Mouse (Mus musculus): ENCODE results near the gene Frat2.

DNA sequence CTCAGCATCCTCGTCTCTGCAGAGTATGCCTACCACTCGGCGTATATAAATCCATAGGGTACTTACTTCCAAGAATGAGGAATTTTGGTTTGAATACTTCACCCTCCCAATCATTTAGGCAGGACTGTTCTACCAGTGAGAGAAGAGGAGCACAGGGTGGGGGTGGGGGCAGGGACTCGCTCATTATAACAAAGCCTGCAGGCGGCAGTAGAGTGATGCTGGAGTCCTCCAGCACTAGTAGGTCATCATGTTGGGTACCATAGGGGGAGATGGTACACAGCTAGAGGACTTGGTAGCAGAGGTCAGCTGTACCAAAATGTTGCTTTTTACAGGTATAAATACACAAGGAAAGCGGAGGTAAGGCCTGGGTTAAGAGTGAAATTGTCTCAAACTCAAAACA, 3.6 kb downstream of the Frat2 start:
- peak; percentile 60 for TF ChIP-seq CTCF (IDR thresholded peaks at IDR 0.05; ENCODE audit: low read depth)
- TF ChIP-seq EP300 (IDR thresholded peaks at IDR 0.05; ENCODE audit: low read depth) = no peak
